Mouse (Mus musculus) gastrocnemius, adult 18-20 months (tissue): Measurements from ENCODE around the gene Nppc. TPM values are rescaled to one million over a fixed set of nuclear protein-coding genes. Genes with fewer than 3 reads are reported as not detected.

Source experiments
- DNase-seq: peaks from one replicate; pipeline ENCODE4 v3.0.0; 2021; ENCODE audit warnings: low spot score
- microRNA-seq: library from miRNA; unstranded; fragments of <30 nt; microRNA quantifications from one replicate; pipeline ENCODE4 v1.2.0, GENCODE M21; 2021
- total RNA-seq, 2 experiments: library from RNA; stranded (reverse); gene quantifications; 2 replicates each; pipeline ENCODE4 v1.2.3; 2021

The Nppc gene
- total RNA-seq, 2 experiments from 2014 or later = 0.30 to 0.59 TPM

- DNase-seq = no peak
Measured at GRCm38 (mm10) chr1:86652675-86653074, 17.7 kb downstream of the Nppc start.

GRCm38 (mm10) chr1:86650272-86650671 lies 20.1 kb downstream of the Nppc start:
- DNase-seq = peak; percentile 60

GRCm38 (mm10) chr1:86647517-86647916 lies 22.9 kb downstream of the Nppc start:
- DNase-seq = no peak

- DNase-seq = no peak
Measured at GRCm38 (mm10) chr1:86643101-86643809, 27.1 kb downstream of the Nppc start.

- no peak for DNase-seq
Measured at GRCm38 (mm10) chr1:86634751-86635359, 35.5 kb downstream of the Nppc start.

GRCm38 (mm10) chr1:86633840-86634750 lies 36.3 kb downstream of the Nppc start:
- DNase-seq = no peak

GRCm38 (mm10) chr1:86633434-86633833 lies 36.9 kb downstream of the Nppc start:
- no peak for DNase-seq

GRCm38 (mm10) chr1:86632732-86633380 lies 37.5 kb downstream of the Nppc start:
- no peak for DNase-seq

GRCm38 (mm10) chr1:86630527-86630926 lies 39.8 kb downstream of the Nppc start:
- DNase-seq = no peak

GRCm38 (mm10) chr1:86629936-86630335 lies 40.4 kb downstream of the Nppc start:
- DNase-seq = no peak

- DNase-seq = no peak
Measured at GRCm38 (mm10) chr1:86628270-86628669, 42.1 kb downstream of the Nppc start.

- DNase-seq = no peak
Measured at GRCm38 (mm10) chr1:86623001-86624000, 47.1 kb downstream of the Nppc start.

GRCm38 (mm10) chr1:86622296-86622695 lies 48.1 kb downstream of the Nppc start:
- no peak for DNase-seq

GRCm38 (mm10) chr1:86618454-86619125 lies 51.8 kb downstream of the Nppc start:
- DNase-seq = peak; percentile 64

Small RNA genes lying within 50 kb of the gene (microRNA-seq; reads per million reads assigned to microRNA genes)
- not detected for gene Gm22955

Other genes starting within 250 kb of the Nppc start
- gene Nmur1, start 244.3 kb downstream of the Nppc start, total RNA-seq = not detected
- not detected for gene Tex44, start 244.2 kb downstream of the Nppc start, total RNA-seq
- gene Ptma, start 143.8 kb downstream of the Nppc start, total RNA-seq = 10 to 100 TPM; 64.2 to 99.0 TPM
- 10 to 100 TPM; 27.5 to 29.3 TPM for gene Pde6d, start 87.9 kb downstream of the Nppc start, total RNA-seq
- 10 to 100 TPM; 10.3 to 10.5 TPM for gene Cops7b, start 87.7 kb downstream of the Nppc start, total RNA-seq
- gene Dis3l2, start 33.2 kb upstream of the Nppc start, total RNA-seq = 10 to 100 TPM; 12.2 to 13.4 TPM